Mouse (Mus musculus) C3H10T1/2 (cell line): Measurements from ENCODE around the gene Sdad1. TPM values are rescaled to one million over a fixed set of nuclear protein-coding genes. Genes with fewer than 3 reads are reported as not detected.

ENCODE experiments used
- polyA plus RNA-seq, 2 experiments: library from polyadenylated mRNA; unstranded; fragments of >200 nt; fragmentation: generic; extraction: Trizol; gene quantifications; one replicate each; pipeline ENCODE4 v1.2.1; 2012; ENCODE audit warnings: missing spikeins in 2 of 2

Sdad1 gene
- 1 to 10 TPM; 1.7 to 4.4 TPM for polyA plus RNA-seq

DNA sequence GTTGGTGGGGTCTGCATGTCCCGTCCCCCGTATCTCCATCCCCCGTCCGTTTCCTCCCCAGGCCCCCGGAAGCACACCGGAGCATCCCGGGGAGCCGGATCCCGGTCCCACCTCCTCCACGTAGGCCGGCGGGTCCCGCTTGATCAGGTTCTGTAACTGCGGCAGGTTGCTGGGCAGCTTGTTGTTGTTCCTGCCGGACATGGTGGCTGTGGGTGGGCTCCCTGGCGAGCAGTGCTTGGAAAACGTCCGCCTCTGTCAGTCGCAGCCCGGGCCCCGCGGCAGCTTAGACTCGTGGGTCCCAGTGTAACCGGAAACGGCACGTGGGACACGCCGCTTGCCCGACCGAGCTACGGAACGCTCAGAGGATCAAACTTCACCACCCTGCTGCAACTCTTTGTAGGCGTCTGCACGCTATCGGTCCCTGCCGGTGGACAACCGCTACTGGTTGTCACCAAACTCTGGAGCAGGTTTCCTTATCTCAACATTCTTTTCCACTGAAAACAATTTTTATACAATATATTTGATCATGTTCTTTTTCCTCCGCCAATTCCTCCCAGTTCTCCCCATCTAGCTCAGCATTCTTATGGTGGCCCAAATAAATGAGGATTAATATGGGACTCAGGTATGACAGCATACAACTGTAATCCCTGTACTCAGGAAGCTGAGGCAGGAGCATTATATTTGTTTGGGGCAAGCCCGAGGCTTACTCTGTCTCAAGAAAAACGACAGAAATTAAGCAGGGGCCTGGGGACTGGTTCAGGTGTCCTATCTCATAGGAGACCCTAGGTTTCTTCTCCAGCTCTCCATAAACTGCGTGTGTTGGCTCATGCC lies at the start of gene Sdad1:
Gene Sdad1 (minus strand): TSS at position 799 of the 831 bp plus-strand sequence.

GRCm38 (mm10) chr5:92348794-92349413 lies 38.6 kb upstream of the Sdad1 start, which contains the start of gene Cxcl10:
Cxcl10 (minus strand) TSS chr5:92348889.

GRCm38 (mm10) chr5:92331635-92332338 lies 21.5 kb upstream of the Sdad1 start, which contains the start of gene Art3:
Art3 (plus strand) TSS chr5:92331827.

DNA sequence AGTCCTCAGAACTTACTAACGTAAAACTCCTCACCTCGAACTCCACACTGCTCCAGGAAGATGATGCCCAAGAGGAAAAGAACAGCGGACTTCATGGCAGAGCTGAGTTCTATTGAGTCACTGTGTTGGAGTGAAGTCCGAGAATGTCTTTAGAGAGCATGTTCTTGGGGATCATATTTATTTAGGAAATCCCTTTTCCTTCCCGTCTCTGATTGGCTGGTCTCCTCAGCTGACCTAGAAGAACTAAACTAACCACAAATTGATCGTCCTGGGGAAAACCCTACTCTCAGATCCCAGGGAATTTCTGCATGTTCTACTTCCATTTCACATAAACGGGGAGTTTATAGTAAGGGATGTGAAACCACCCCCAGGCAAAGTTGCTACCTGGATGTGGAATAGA lies 17.6 kb upstream of the Sdad1 start, which contains the start of gene Cxcl9:
Gene Cxcl9 (minus strand): TSS at position 151 of the 400 bp plus-strand sequence.

GRCm38 (mm10) chr5:92277437-92278394 lies 32.6 kb downstream of the Sdad1 start, which contains the start of gene Naaa:
Naaa (minus strand) TSS chr5:92278170.

GRCm38 (mm10) chr5:92256218-92256617 lies 54.1 kb downstream of the Sdad1 start, which contains the start of gene Ppef2:
Ppef2 (minus strand) TSS chr5:92256278.

Other genes with a start within 250 kb of the Sdad1 start
- gene G3bp2, start 226.8 kb downstream of the Sdad1 start, polyA plus RNA-seq = 10 to 100 TPM in 1 of 2 experiments, 1 to 10 TPM in 1; 3.2 to 21.7 TPM
- 10 to 100 TPM in 1 of 2 experiments, 1 to 10 TPM in 1; 2.4 to 20.9 TPM for gene Uso1, start 172.5 kb downstream of the Sdad1 start, polyA plus RNA-seq
- gene U90926, start 95.1 kb downstream of the Sdad1 start, polyA plus RNA-seq = not detected
- gene Ppef2, start 54.2 kb downstream of the Sdad1 start, polyA plus RNA-seq = under 1 TPM; 0.06 to 0.40 TPM
- gene Naaa, start 32.3 kb downstream of the Sdad1 start, polyA plus RNA-seq = 10 to 100 TPM in 1 of 2 experiments, 1 to 10 TPM in 1; 2.1 to 43.8 TPM
- gene Cxcl9, start 17.6 kb upstream of the Sdad1 start, polyA plus RNA-seq = under 1 TPM in 1 of 2 experiments, not detected in 1; 0.01 TPM
- under 1 TPM in 1 of 2 experiments, not detected in 1; 0.06 TPM for gene Art3, start 21.3 kb upstream of the Sdad1 start, polyA plus RNA-seq
- 1 to 10 TPM in 1 of 2 experiments, under 1 TPM in 1; 0.61 to 2.5 TPM for gene Cxcl10, start 38.4 kb upstream of the Sdad1 start, polyA plus RNA-seq
- 1 to 10 TPM; 1.5 to 9.2 TPM for gene Nup54, start 124.7 kb upstream of the Sdad1 start, polyA plus RNA-seq
- 10 to 100 TPM in 1 of 2 experiments, 1 to 10 TPM in 1; 4.6 to 21.9 TPM for gene Scarb2, start 196.4 kb upstream of the Sdad1 start, polyA plus RNA-seq
- gene Fam47e, start 244.6 kb upstream of the Sdad1 start, polyA plus RNA-seq = not detected